Mouse (Mus musculus): ENCODE results near the gene Gm11733. TPM values are rescaled to one million over a fixed set of nuclear protein-coding genes. Genes with fewer than 3 reads are reported as not detected.

Gm11733 gene
- polyA plus RNA-seq, 1 experiment from 2014 or later, result not detected

- WGBS, result 50% methylated on average over 9 of the region's 9 CpGs
- H3K27me3 ChIP-seq (ENCODE audit: control insufficient read depth, insufficient read depth, low read length), result no peaks in the 10 kb centered on the region
- no peaks in the 10 kb centered on the region for H3K36me3 ChIP-seq (ENCODE audit: control insufficient read depth, insufficient read depth, low read length)
- no peaks in the 10 kb centered on the region for H3K4me1 ChIP-seq (ENCODE audit: control insufficient read depth, insufficient read depth, low read length)
- no peak overlapping the region for H3K27ac ChIP-seq (ENCODE audit: low read length)
- no peak overlapping the region for H3K4me3 ChIP-seq (ENCODE audit: low read depth, low read length)
- H3K9me3 ChIP-seq (ENCODE audit: control insufficient read depth, low read depth, low read length), result no peaks in the 10 kb centered on the region
- H3K9ac ChIP-seq (replicated peaks; ENCODE audit: low read depth, low read length), result no peak overlapping the region
- no peak overlapping the region for H3K4me2 ChIP-seq (replicated peaks; ENCODE audit: low read depth, low read length)
- ATAC-seq (ENCODE audit: insufficient number of reproducible peaks, insufficient read depth, low FRiP score, low read depth), result no peak
These were observed 51.5 kb downstream of the Gm11733 start for GRCm38 (mm10) chr11:117535491-117536304.

GRCm38 (mm10) chr11:117536586-117536985 is 52.4 kb downstream of the Gm11733 start:
- Histone ChIP-seq H3K36me3 (ENCODE audit: control insufficient read depth, insufficient read depth, low read length) (no peaks in the 10 kb centered on the region), H3K9ac (replicated peaks; ENCODE audit: low read depth, low read length) (no peak overlapping the region), H3K9me3 (ENCODE audit: control insufficient read depth, low read depth, low read length) (no peaks in the 10 kb centered on the region), H3K4me3 (ENCODE audit: low read depth, low read length) (no peak overlapping the region), H3K27ac (ENCODE audit: low read length) (no peak overlapping the region), H3K4me2 (replicated peaks; ENCODE audit: low read depth, low read length) (no peak overlapping the region), H3K27me3 (ENCODE audit: control insufficient read depth, insufficient read depth, low read length) (no peaks in the 10 kb centered on the region), H3K4me1 (ENCODE audit: control insufficient read depth, insufficient read depth, low read length) (no peaks in the 10 kb centered on the region; the same call in 1 of the 2 replicates)
- no peak for ATAC-seq (ENCODE audit: insufficient number of reproducible peaks, insufficient read depth, low FRiP score, low read depth)
- 55% methylated on average over 3 of the region's 3 CpGs for WGBS

Other genes starting within 250 kb of the Gm11733 start
- gene Tnrc6c, start 169.9 kb downstream of the Gm11733 start, polyA plus RNA-seq (2014; fragmentation: Nextera tagmentation; extraction: Ambion mirVana), result 15.5 TPM in 2 replicates

Measured in stomach, embryonic 14.5 days (tissue).